Mouse (Mus musculus): Measurements from ENCODE around the gene Cwc27.

GRCm38 (mm10) chr13:104631621-104632205 lies 185.2 kb downstream of the Cwc27 start:
- TF ChIP-seq FLI1 (IDR thresholded peaks at IDR 0.05; ENCODE audit: low read length) (no peak), GATA1 (IDR thresholded peaks at IDR 0.05; ENCODE audit: borderline replicate concordance, low read length) (no peak)
